Mouse (Mus musculus) embryonic facial prominence, embryonic 12.5 days (tissue): ENCODE results near the gene Ak3. TPM values are rescaled to one million over a fixed set of nuclear protein-coding genes. Genes with fewer than 3 reads are reported as not detected.

Experiments
- ATAC-seq: fragments of 200-750 bp; cut with Nextera tagmentation; 2 replicates; pipeline ENCODE4 v1.8.0; 2017; ENCODE audit not compliant: insufficient number of reproducible peaks, insufficient read depth, low FRiP score, low TSS enrichment
- H3K27ac ChIP-seq: fragments of 300-500 bp; sonication (generic); 2 replicates; pipeline ENCODE4 v1.5.1; 2016; ENCODE audit warnings: mild to moderate bottlenecking
- H3K27me3 ChIP-seq: fragments of 300-500 bp; sonication (generic); 2 replicates; pipeline ENCODE4 v1.6.1; 2016; ENCODE audit warnings: mild to moderate bottlenecking, moderate library complexity
- H3K36me3 ChIP-seq: fragments of 300-500 bp; sonication (generic); 2 replicates; pipeline ENCODE4 v1.6.1; 2016; ENCODE audit warnings: mild to moderate bottlenecking
- H3K4me1 ChIP-seq: fragments of 300-500 bp; sonication (generic); 2 replicates; pipeline ENCODE4 v1.6.1; 2016
- H3K4me2 ChIP-seq: fragments of 300-500 bp; sonication (generic); replicated peaks from 2 replicates; pipeline ENCODE4 v1.6.1; 2016; ENCODE audit warnings: mild to moderate bottlenecking, moderate library complexity
- H3K4me3 ChIP-seq: fragments of 300-500 bp; sonication (generic); 2 replicates; pipeline ENCODE4 v1.5.1; 2016; ENCODE audit warnings: mild to moderate bottlenecking
- H3K9ac ChIP-seq: fragments of 300-500 bp; sonication (generic); 2 replicates; pipeline ENCODE4 v1.6.1; 2016; ENCODE audit warnings: mild to moderate bottlenecking, moderate library complexity
- H3K9me3 ChIP-seq: fragments of 300-500 bp; sonication (generic); 2 replicates; pipeline ENCODE4 v1.6.1; 2016; ENCODE audit warnings: mild to moderate bottlenecking, moderate library complexity
- WGBS: fragments of 180-500 bp; shearing (Covaris S2); methylation state at CpG from one replicate; pipeline ENCODE4 v1.1.7; 2016; 5-methylcytosine and 5-hydroxymethylcytosine counted together
- polyA plus RNA-seq: library from polyadenylated mRNA; unstranded; fragments of >200 nt; fragmentation: Nextera tagmentation; extraction: Ambion mirVana; gene quantifications from 2 replicates; pipeline ENCODE4 v1.2.1, GENCODE M21; 2016

Ak3 gene
- polyA plus RNA-seq, 1 experiment from 2014 or later, result 74.8 TPM

- no peak overlapping the region for H3K9ac ChIP-seq
- no peaks in the 10 kb centered on the region for H3K9me3 ChIP-seq
- H3K36me3 ChIP-seq, result no peaks in the 10 kb centered on the region
- no peaks in the 10 kb centered on the region for H3K4me1 ChIP-seq
- H3K4me3 ChIP-seq, result no peak overlapping the region
- no peak overlapping the region for H3K4me2 ChIP-seq
- no peak overlapping the region for H3K27ac ChIP-seq
- WGBS, result 89% methylated on average over 5 of the region's 5 CpGs
- no peaks in the 10 kb centered on the region for H3K27me3 ChIP-seq
- ATAC-seq, result no peak
Measured at GRCm38 (mm10) chr19:29058741-29059140, 11.0 kb upstream of the Ak3 start.

- no peaks in the 10 kb centered on the region for H3K9me3 ChIP-seq
- H3K4me1 ChIP-seq, result no peaks in the 10 kb centered on the region
- H3K4me3 ChIP-seq, result no peak overlapping the region
- H3K27me3 ChIP-seq, result no peaks in the 10 kb centered on the region
- H3K9ac ChIP-seq, result no peak overlapping the region
- no peak for ATAC-seq
- 88% methylated on average over 4 of the region's 4 CpGs for WGBS
- no peak overlapping the region for H3K27ac ChIP-seq
- H3K36me3 ChIP-seq, result no peaks in the 10 kb centered on the region
- H3K4me2 ChIP-seq, result no peak overlapping the region
Measured at GRCm38 (mm10) chr19:29055469-29055868, 7.7 kb upstream of the Ak3 start.

- H3K27me3 ChIP-seq, result no peaks in the 10 kb centered on the region
- no peak for ATAC-seq
- WGBS, result 66% methylated on average over 6 of the region's 6 CpGs
Measured at GRCm38 (mm10) chr19:29054594-29054993, 6.8 kb upstream of the Ak3 start.

GRCm38 (mm10) chr19:29052786-29053185, 5.0 kb upstream of the Ak3 start:
- no peak overlapping the region for H3K9ac ChIP-seq
- 85% methylated on average over 12 of the region's 12 CpGs for WGBS
- no peak for ATAC-seq
- no peaks in the 10 kb centered on the region for H3K27me3 ChIP-seq
- no peaks in the 10 kb centered on the region for H3K9me3 ChIP-seq
- no peak overlapping the region for H3K4me2 ChIP-seq
- no peak overlapping the region for H3K27ac ChIP-seq
- no peaks in the 10 kb centered on the region for H3K4me1 ChIP-seq
- H3K4me3 ChIP-seq, result no peak overlapping the region
- no peaks in the 10 kb centered on the region for H3K36me3 ChIP-seq

More at GRCm38 (mm10) chr19:29054594-29054993, 6.8 kb upstream of the Ak3 start:
- Histone ChIP-seq H3K36me3 (no peaks in the 10 kb centered on the region), H3K4me2 (no peak overlapping the region), H3K4me1 (no peaks in the 10 kb centered on the region), H3K4me3 (no peak overlapping the region), H3K9ac (no peak overlapping the region), H3K27ac (no peak overlapping the region), H3K9me3 (no peaks in the 10 kb centered on the region)

GRCm38 (mm10) chr19:29050186-29050980, 2.6 kb upstream of the Ak3 start:
- Histone ChIP-seq H3K9me3 (no peaks in the 10 kb centered on the region), H3K36me3 (no peaks in the 10 kb centered on the region), H3K4me3 (no peak overlapping the region), H3K27me3 (no peaks in the 10 kb centered on the region), H3K9ac (no peak overlapping the region), H3K4me2 (no peak overlapping the region), H3K4me1 (peaks cover 4% of the 10 kb centered on the region; the same call in 1 of the 2 replicates), H3K27ac (no peak overlapping the region)
- 78% methylated on average over 9 of the region's 9 CpGs for WGBS
- no peak for ATAC-seq

- no peaks in the 10 kb centered on the region for H3K27me3 ChIP-seq
- H3K36me3 ChIP-seq, result no peaks in the 10 kb centered on the region
- no peak overlapping the region for H3K4me2 ChIP-seq
- no peak for ATAC-seq
- no peaks in the 10 kb centered on the region for H3K9me3 ChIP-seq
- peaks cover 6% of the 10 kb centered on the region; the same call in 1 of the 2 replicates for H3K4me1 ChIP-seq
- WGBS, result 76% methylated on average over 12 of the region's 12 CpGs
- no peak overlapping the region for H3K4me3 ChIP-seq
- no peak overlapping the region for H3K27ac ChIP-seq
- no peak overlapping the region for H3K9ac ChIP-seq
Measured at GRCm38 (mm10) chr19:29049401-29050075, 1.8 kb upstream of the Ak3 start.

- Histone ChIP-seq H3K27me3 (no peaks in the 10 kb centered on the region), H3K4me1 (peaks cover 6% of the 10 kb centered on the region; the same call in 1 of the 2 replicates), H3K4me2 (peak overlapping the region; percentile 52), H3K4me3 (peak overlapping the region; percentile 69), H3K9me3 (no peaks in the 10 kb centered on the region), H3K9ac (peak overlapping the region; percentile 86), H3K27ac (peak overlapping the region; percentile 87), H3K36me3 (no peaks in the 10 kb centered on the region)
- WGBS, result 36% methylated on average over 4 of the region's 4 CpGs
- ATAC-seq, result no peak
Measured at GRCm38 (mm10) chr19:29046961-29047333, 814 bp downstream of the Ak3 start.

GRCm38 (mm10) chr19:29045956-29046650, 1.7 kb downstream of the Ak3 start:
- ATAC-seq, result no peak
- Histone ChIP-seq H3K36me3 (no peaks in the 10 kb centered on the region), H3K4me2 (peak overlapping the region; percentile 52), H3K4me3 (peak overlapping the region; percentile 69), H3K9me3 (no peaks in the 10 kb centered on the region), H3K9ac (no peak overlapping the region), H3K27ac (peak overlapping the region; percentile 58), H3K27me3 (no peaks in the 10 kb centered on the region), H3K4me1 (peaks cover 6% of the 10 kb centered on the region; the same call in 1 of the 2 replicates)
- WGBS, result 23% methylated on average over 15 of the region's 15 CpGs

GRCm38 (mm10) chr19:29045369-29045768, 2.4 kb downstream of the Ak3 start:
- 34% methylated on average over 4 of the region's 4 CpGs for WGBS
- Histone ChIP-seq H3K27me3 (no peaks in the 10 kb centered on the region), H3K36me3 (no peaks in the 10 kb centered on the region), H3K9ac (no peak overlapping the region), H3K4me3 (no peak overlapping the region), H3K27ac (no peak overlapping the region), H3K4me1 (peaks cover 6% of the 10 kb centered on the region; the same call in 1 of the 2 replicates), H3K4me2 (peak overlapping the region; percentile 52; the same call in 1 of the 2 replicates), H3K9me3 (no peaks in the 10 kb centered on the region)
- no peak for ATAC-seq

- H3K36me3 ChIP-seq, result no peaks in the 10 kb centered on the region
- no peaks in the 10 kb centered on the region for H3K9me3 ChIP-seq
- ATAC-seq, result no peak
- H3K27me3 ChIP-seq, result no peaks in the 10 kb centered on the region
- WGBS, result 69% methylated on average over 9 of the region's 9 CpGs
- H3K27ac ChIP-seq, result no peak overlapping the region
- H3K4me3 ChIP-seq, result no peak overlapping the region
- no peak overlapping the region for H3K4me2 ChIP-seq
- no peak overlapping the region for H3K9ac ChIP-seq
- H3K4me1 ChIP-seq, result peaks cover 6% of the 10 kb centered on the region; the same call in 1 of the 2 replicates
Measured at GRCm38 (mm10) chr19:29044353-29044768, 3.4 kb downstream of the Ak3 start.

- no peak for ATAC-seq
- no peaks in the 10 kb centered on the region for H3K36me3 ChIP-seq
- H3K4me1 ChIP-seq, result peaks cover 6% of the 10 kb centered on the region; the same call in 1 of the 2 replicates
- H3K9ac ChIP-seq, result no peak overlapping the region
- WGBS, result 91% methylated on average over 9 of the region's 9 CpGs
- no peaks in the 10 kb centered on the region for H3K27me3 ChIP-seq
- no peak overlapping the region for H3K4me2 ChIP-seq
- no peak overlapping the region for H3K4me3 ChIP-seq
- H3K27ac ChIP-seq, result no peak overlapping the region
- no peaks in the 10 kb centered on the region for H3K9me3 ChIP-seq
Measured at GRCm38 (mm10) chr19:29042647-29043046, 5.1 kb downstream of the Ak3 start.
